Mouse (Mus musculus): ENCODE measurements at regions not wholly inside any gene's neighbourhood (a gene's known extent, or its start where the extent isn't known, plus 50 kb on each side); places are given as distances from the start of the nearest gene placed in this dataset.

DNA sequence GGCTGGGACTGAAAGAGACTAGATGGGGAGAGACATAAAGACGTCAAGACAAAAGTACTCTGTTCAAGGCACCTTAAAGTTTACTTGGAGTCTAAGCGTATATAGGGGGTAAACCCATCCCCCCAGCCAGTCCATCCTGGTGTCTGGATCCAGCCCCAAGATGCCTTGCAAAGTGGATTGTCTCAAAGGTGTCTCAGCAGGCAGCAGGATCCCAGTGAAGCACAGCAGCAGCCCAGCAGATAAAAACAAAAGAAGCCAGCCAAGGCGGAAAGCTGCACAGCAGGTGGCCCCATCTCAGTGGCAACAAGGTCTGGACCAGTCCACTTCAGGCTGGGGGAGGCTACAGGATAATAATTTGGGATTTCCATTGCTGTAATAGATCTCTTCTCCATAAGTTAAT is 72.0 kb upstream of the Col5a2 start:
- Histone ChIP-seq H3K4me1 (ENCODE audit: insufficient read depth, low read length) (no peaks in the 10 kb centered on the region), H3K27me3 (ENCODE audit: insufficient read depth, low read length) (no peaks in the 10 kb centered on the region), H3K4me2 (ENCODE audit: low read depth, low read length) (no peak overlapping the region), H3K4me3 (ENCODE audit: low read length) (no peak overlapping the region), H3K9me3 (ENCODE audit: low read length) (no peaks in the 10 kb centered on the region), H3K27ac (no peak overlapping the region), H3K36me3 (ENCODE audit: insufficient read depth, low read length) (no peaks in the 10 kb centered on the region), H3K9ac (replicated peaks; ENCODE audit: low read length) (no peak overlapping the region)
- no peak for ATAC-seq
- DNase-seq (ENCODE audit: low spot score), result no peak
- WGBS, result 2% methylated on average over 3 of the region's 3 CpGs
- TF ChIP-seq CTCF (IDR thresholded peaks at IDR 0.05; ENCODE audit: low read depth), result no peak

DNA sequence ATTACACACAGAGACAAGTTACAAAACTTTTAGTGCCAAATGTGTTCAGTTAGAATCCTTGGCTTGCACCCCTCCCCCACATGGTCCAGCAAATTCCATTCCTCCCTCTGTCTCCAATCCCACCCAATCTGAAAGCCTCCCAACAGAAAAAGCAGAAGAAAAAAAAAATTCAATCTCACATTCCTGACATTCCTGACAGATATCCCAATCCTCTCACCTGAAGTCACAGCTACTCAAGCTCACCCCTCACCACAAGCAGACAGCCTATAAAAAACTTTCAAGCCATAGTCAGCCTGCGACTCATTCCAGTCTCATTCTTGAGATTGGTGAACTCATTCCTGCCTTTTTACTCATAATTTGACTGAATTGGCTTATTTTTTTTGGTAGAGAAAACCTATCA is 77.4 kb upstream of the Col5a2 start:
- Histone ChIP-seq H3K4me3 (ENCODE audit: low read length) (no peak overlapping the region), H3K9ac (replicated peaks; ENCODE audit: low read length) (no peak overlapping the region), H3K27me3 (ENCODE audit: insufficient read depth, low read length) (no peaks in the 10 kb centered on the region), H3K9me3 (ENCODE audit: low read length) (no peaks in the 10 kb centered on the region), H3K4me1 (ENCODE audit: insufficient read depth, low read length) (no peaks in the 10 kb centered on the region), H3K27ac (no peak overlapping the region), H3K4me2 (ENCODE audit: low read depth, low read length) (no peak overlapping the region), H3K36me3 (ENCODE audit: insufficient read depth, low read length) (no peaks in the 10 kb centered on the region)
- DNase-seq (ENCODE audit: low spot score) (no peak), ATAC-seq (no peak)
- WGBS, result 93% methylated on average over 1 of the region's 1 CpGs
- TF ChIP-seq CTCF (IDR thresholded peaks at IDR 0.05; ENCODE audit: low read depth), result no peak

DNA sequence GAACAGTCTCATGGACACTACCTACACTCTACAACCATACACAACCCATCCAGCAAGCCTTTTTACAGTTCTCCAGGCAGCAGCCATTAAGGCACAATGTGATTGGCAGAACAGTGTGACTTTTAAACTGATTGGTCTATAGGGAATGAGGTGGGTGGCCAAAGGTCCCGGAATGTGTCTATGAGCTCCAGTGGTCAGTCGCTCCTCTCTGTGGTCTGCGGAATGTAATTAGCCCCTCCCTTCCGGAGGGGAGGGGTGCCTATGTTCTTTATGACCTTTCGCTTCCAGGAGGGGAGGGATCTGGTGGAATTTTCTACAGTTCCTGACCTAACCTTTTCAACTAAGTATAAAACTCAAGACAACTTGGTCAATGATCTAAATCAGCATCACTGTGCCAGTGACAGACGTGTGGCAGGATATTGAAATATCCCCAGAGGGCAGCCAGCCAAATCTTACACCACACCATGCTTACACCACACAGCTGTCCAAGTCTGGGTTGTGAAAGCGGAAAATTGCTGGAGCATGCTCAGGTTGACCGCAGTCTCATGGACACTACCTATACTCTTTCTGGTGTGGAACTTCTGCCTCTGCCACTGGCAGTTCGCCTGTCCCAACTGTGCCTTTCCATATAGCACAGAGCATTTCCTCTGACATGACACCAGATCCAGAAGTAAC is 84.4 kb upstream of the Col5a2 start:
- no peak overlapping the region for H3K27ac ChIP-seq
- no peak overlapping the region for H3K4me2 ChIP-seq (ENCODE audit: low read depth, low read length)
- DNase-seq (ENCODE audit: low spot score) (no peak), ATAC-seq (no peak)
- H3K9ac ChIP-seq (replicated peaks; ENCODE audit: low read length), result no peak overlapping the region
- WGBS, result 79% methylated on average over 9 of the region's 9 CpGs
- no peak for TF ChIP-seq CTCF (IDR thresholded peaks at IDR 0.05; ENCODE audit: low read depth)
- no peaks in the 10 kb centered on the region for H3K36me3 ChIP-seq (ENCODE audit: insufficient read depth, low read length)
- H3K4me3 ChIP-seq (ENCODE audit: low read length), result no peak overlapping the region
- H3K27me3 ChIP-seq (ENCODE audit: insufficient read depth, low read length), result no peaks in the 10 kb centered on the region
- no peaks in the 10 kb centered on the region for H3K4me1 ChIP-seq (ENCODE audit: insufficient read depth, low read length)
- no peaks in the 10 kb centered on the region for H3K9me3 ChIP-seq (ENCODE audit: low read length)

DNA sequence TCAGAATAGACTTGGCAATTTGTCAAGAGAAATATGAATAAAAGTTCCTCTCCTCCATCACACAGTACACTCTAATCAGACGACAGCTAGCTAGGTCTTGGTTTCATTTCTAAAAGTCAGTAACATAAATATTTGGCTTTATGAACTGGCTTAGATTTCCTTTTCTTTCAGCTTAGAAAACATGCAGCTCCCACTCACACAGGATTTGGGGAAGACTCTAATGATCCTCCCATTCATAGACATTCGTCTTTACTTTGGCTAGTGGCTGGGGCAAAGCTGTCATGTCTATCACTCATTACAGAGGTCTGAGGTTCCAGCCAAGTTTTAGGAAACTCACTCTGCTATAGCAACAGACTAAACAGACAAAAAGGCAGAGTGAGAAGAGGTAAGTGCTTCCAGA is 94.2 kb upstream of the Col5a2 start:
- DNase-seq (ENCODE audit: low spot score) (no peak), ATAC-seq (no peak)
- whole genome bisulfite sequencing, result 54% methylated on average over 2 of the region's 2 CpGs
- no peak for TF ChIP-seq CTCF (IDR thresholded peaks at IDR 0.05; ENCODE audit: low read depth)
- no peak overlapping the region for H3K4me3 ChIP-seq (ENCODE audit: low read length)
- H3K4me2 ChIP-seq (ENCODE audit: low read depth, low read length), result no peak overlapping the region
- H3K27me3 ChIP-seq (ENCODE audit: insufficient read depth, low read length), result no peaks in the 10 kb centered on the region
- H3K4me1 ChIP-seq (ENCODE audit: insufficient read depth, low read length), result no peaks in the 10 kb centered on the region
- no peaks in the 10 kb centered on the region for H3K36me3 ChIP-seq (ENCODE audit: insufficient read depth, low read length)
- H3K27ac ChIP-seq, result no peak overlapping the region
- H3K9me3 ChIP-seq (ENCODE audit: low read length), result no peaks in the 10 kb centered on the region
- H3K9ac ChIP-seq (replicated peaks; ENCODE audit: low read length), result no peak overlapping the region

DNA sequence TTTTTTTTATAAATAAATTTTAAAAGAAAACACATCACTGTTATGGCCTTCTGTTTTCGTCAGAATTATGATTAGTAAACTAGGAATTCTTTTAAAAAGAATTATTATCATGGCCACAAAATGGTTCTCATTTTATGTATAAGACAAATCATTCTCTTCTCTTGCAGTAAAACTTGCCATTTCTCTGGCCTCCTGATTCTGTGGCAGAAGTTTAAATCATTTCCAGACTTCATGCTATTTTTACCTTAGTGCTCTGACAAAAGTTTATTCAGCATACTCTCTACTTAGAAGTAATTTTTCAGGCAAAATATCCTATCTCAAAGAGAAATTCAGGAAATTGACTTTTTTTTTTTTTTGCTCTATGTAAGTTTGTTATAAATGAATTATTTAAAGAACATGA is 96.3 kb upstream of the Col5a2 start:
- DNase-seq (ENCODE audit: low spot score), result no peak
- 69% methylated on average over 1 of the region's 1 CpGs for WGBS
- H3K9me3 ChIP-seq (ENCODE audit: low read length), result no peaks in the 10 kb centered on the region
- H3K4me1 ChIP-seq (ENCODE audit: insufficient read depth, low read length), result no peaks in the 10 kb centered on the region
- no peak overlapping the region for H3K4me2 ChIP-seq (ENCODE audit: low read depth, low read length)
- ATAC-seq, result no peak
- TF ChIP-seq CTCF (IDR thresholded peaks at IDR 0.05; ENCODE audit: low read depth), result no peak
- no peak overlapping the region for H3K4me3 ChIP-seq (ENCODE audit: low read length)
- H3K36me3 ChIP-seq (ENCODE audit: insufficient read depth, low read length), result no peaks in the 10 kb centered on the region
- H3K27ac ChIP-seq, result no peak overlapping the region
- H3K27me3 ChIP-seq (ENCODE audit: insufficient read depth, low read length), result no peaks in the 10 kb centered on the region
- no peak overlapping the region for H3K9ac ChIP-seq (replicated peaks; ENCODE audit: low read length)

DNA sequence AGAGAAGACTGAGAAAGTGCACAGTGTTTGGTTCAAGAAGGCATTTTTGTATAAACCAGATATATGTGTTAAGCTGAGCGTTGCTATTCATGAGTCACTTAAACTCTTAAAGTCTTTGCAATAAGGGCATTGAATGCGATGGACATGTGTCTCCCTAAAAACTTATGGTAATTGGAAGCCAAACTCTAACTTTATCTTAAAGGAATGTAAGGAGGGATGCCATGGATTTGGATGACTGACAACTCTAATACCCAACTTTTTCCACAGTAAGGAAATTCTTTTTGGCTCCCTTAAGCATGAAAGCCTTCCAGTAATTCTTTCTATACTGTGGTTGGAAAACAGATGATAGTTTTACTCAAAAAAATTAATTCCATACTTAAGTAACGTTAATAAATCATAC is 96.9 kb upstream of the Col5a2 start:
- no peaks in the 10 kb centered on the region for H3K9me3 ChIP-seq (ENCODE audit: low read length)
- DNase-seq (ENCODE audit: low spot score), result no peak
- no peak overlapping the region for H3K4me3 ChIP-seq (ENCODE audit: low read length)
- no peaks in the 10 kb centered on the region for H3K27me3 ChIP-seq (ENCODE audit: insufficient read depth, low read length)
- H3K9ac ChIP-seq (replicated peaks; ENCODE audit: low read length), result no peak overlapping the region
- no peak overlapping the region for H3K4me2 ChIP-seq (ENCODE audit: low read depth, low read length)
- TF ChIP-seq CTCF (IDR thresholded peaks at IDR 0.05; ENCODE audit: low read depth), result no peak
- ATAC-seq, result no peak
- H3K36me3 ChIP-seq (ENCODE audit: insufficient read depth, low read length), result no peaks in the 10 kb centered on the region
- WGBS, result 88% methylated on average over 3 of the region's 3 CpGs
- no peaks in the 10 kb centered on the region for H3K4me1 ChIP-seq (ENCODE audit: insufficient read depth, low read length)
- no peak overlapping the region for H3K27ac ChIP-seq

DNA sequence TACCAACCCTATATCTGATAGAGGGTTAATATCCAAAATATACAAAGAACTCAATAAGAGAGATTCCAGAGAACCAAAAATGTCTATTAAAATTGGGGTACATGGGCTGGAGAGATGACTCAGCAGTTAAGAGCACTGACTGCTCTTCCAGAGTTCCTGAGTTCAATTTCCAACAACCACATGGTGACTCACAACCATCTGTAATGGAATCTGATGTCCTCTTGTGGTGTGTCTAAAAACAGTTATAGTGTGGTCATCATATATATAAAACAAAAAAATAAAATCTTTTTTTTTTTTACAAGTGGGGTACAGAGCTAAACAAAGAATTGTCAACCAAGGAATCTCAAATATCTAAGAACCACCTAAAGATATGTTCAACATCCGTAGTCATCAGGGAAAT is 102.5 kb upstream of the Col5a2 start:
- no peak for TF ChIP-seq CTCF (IDR thresholded peaks at IDR 0.05; ENCODE audit: low read depth)
- WGBS, result 84% methylated on average over 1 of the region's 1 CpGs
- Histone ChIP-seq H3K4me1 (ENCODE audit: insufficient read depth, low read length) (no peaks in the 10 kb centered on the region), H3K4me2 (ENCODE audit: low read depth, low read length) (no peak overlapping the region), H3K4me3 (ENCODE audit: low read length) (no peak overlapping the region), H3K27ac (no peak overlapping the region), H3K36me3 (ENCODE audit: insufficient read depth, low read length) (no peaks in the 10 kb centered on the region), H3K9ac (replicated peaks; ENCODE audit: low read length) (no peak overlapping the region), H3K9me3 (ENCODE audit: low read length) (no peaks in the 10 kb centered on the region), H3K27me3 (ENCODE audit: insufficient read depth, low read length) (no peaks in the 10 kb centered on the region)
- DNase-seq (ENCODE audit: low spot score) (no peak), ATAC-seq (no peak)

All from hindbrain, postnatal 0 days (tissue).